Mouse (Mus musculus) telencephalon, adult 2 months (tissue): ENCODE measurements around the gene Slc38a2.

Experiments used
- DNase-seq: peaks from one replicate; pipeline ENCODE4 v3.0.0-alpha.2; 2011; ENCODE audit warnings: low read depth, low spot score

Gene Slc38a2

GRCm38 (mm10) chr15:96699521-96700511 lies at the start of gene Slc38a2:
Gene Slc38a2, minus strand, starts transcription at chr15:96699730.
- no peak for DNase-seq

- peak; percentile 12 for DNase-seq
Measured at GRCm38 (mm10) chr15:96749101-96749500, 49.6 kb upstream of the Slc38a2 start.

DNA sequence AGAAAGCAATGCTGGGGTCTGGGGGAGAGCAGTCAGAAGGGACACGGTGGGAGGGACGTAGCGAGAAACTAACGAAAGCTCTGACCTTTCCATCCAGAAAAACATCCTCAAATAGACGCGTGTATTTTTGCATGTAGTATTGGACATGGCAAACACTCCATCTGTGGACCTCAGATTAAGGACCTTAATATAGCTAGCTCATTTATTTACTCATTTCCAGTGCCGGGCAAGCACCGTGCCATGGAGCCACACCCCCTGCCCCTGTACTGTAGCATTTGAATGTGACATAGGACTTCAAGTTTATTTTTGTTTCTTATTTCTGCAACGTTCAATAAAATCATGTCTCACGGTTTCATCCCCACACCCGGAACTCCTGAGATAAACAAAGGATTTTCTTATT lies 48.0 kb upstream of the Slc38a2 start:
- DNase-seq: no peak

DNA sequence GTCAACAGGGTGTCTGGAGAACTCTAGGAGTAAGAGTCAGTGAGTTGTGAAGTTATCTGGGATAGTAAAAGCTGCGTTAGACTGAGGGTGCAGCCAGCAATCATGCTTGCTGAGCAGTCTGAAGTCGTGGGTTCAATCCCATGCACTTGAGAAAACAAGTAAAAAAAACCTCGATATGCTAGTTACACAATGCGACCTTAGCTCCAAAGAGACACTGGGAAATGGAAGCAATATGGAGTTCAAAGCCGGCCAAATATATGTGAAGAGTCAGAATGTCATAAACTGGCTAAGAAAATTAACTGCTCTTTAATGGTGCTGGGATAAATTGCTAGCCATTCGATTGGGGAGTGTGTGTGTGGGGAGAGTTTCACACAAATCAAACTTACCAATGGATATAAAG lies 47.5 kb upstream of the Slc38a2 start:
- DNase-seq: no peak

- no peak for DNase-seq
Measured at GRCm38 (mm10) chr15:96745299-96745698, 45.8 kb upstream of the Slc38a2 start.

DNA sequence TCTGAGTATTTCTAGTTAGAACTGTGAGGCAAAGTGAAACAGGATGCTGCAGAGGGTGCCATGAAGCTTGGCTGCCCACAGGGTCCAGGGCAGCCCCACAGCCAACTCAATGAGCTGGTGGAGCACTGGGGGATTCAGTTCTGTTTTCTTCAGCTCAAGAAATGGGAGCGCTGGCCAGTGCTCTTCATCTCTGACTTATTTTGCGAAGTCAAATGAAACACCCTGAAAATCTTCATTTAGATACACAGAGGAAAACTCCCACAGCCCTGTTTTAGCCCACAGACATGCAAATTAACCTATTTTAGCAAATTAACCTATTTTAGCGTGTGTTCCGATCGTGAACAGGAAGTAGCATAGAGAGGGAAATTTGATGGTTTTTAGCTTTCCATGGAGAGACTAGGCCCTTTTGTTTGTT lies 45.4 kb upstream of the Slc38a2 start:
- DNase-seq: no peak

DNA sequence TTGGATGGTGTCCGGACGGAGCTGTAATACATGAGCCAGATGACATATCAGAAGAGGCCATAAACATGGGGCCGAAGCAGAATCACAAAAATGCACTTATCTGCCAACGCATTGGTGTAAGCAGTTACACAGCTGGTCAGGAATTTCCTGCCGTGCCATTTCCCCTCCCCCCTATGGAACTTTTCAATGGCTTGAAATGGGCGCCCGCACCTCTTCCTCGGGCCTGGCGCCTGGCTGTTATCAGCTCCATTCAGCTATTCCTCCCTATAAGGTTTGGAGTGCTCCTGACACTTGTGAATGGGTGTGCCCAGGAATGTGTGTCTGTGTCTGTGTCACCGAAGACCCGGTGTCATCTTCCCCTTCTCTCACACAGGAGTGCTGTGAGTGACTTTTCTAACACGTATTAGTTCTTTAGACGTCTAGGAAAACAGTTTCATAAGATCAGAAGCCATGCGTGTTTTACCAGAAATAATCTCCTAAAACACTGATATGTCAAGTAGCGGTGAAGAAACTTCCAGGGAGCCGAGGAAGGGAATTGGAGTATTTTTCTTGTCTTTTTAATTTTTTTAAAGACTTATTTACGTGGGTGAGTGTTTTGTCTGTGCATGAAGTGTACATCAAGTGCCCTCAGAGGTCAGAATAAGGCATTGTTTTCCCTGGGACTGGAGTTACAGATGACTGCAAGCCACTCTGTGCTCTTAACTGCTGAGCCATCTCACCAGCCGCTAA lies 44.8 kb upstream of the Slc38a2 start:
- no peak for DNase-seq

DNA sequence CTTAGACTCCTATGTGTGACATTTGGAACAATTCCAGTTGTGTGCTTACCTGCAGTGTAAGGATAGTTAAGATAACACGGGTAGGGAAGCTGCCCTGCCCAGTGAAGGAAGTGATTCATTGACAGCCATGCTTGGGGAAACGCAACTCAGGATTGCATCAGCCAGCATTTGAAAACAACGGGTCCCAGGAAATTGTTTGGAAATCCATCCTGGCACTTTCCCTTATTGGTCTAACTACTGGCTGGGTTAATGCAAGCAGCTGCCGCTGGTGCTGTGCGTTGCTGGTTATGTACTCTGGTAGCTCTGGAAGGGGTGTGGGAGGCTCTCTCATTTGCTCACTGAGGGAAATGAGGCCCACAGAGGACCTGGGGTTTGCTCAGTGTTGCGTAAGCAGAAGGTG lies 43.7 kb upstream of the Slc38a2 start:
- no peak for DNase-seq

GRCm38 (mm10) chr15:96742591-96743241 lies 43.2 kb upstream of the Slc38a2 start:
- DNase-seq: no peak

DNA sequence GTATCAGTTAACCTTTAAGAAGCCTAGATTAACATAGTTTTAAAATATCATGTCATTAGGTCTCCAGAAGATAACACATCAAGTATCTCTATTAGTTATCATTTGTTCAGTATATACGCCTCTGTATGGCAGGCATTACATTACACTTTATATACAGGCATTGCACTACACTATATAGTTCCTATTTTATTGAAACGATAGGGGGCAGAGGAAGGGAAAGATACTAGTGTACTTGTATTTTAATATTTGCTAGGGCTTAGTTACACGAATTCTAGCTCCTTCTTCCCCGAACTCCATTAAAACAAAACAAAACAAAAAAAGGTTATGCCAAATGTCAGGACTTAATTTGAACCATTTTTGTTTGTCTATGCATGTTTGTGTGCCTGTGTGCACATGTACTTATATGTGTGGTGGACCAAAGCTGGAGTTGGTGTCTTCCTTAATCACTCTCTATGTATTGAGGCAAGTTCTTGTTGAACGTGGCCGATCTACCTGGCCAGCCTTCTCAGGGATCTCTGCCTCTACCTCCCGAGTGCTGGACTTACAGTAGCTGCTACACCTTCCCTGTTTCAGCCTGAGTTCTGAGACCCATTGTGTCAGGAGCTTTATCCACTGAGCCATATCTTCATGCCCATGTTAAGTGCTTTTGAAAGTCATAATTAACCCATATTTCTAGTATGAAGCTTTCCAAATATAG lies 41.5 kb upstream of the Slc38a2 start:
- no peak for DNase-seq

- DNase-seq: no peak
Measured at GRCm38 (mm10) chr15:96740091-96740490, 40.6 kb upstream of the Slc38a2 start.

GRCm38 (mm10) chr15:96736663-96737385 lies 37.3 kb upstream of the Slc38a2 start:
- no peak for DNase-seq

DNA sequence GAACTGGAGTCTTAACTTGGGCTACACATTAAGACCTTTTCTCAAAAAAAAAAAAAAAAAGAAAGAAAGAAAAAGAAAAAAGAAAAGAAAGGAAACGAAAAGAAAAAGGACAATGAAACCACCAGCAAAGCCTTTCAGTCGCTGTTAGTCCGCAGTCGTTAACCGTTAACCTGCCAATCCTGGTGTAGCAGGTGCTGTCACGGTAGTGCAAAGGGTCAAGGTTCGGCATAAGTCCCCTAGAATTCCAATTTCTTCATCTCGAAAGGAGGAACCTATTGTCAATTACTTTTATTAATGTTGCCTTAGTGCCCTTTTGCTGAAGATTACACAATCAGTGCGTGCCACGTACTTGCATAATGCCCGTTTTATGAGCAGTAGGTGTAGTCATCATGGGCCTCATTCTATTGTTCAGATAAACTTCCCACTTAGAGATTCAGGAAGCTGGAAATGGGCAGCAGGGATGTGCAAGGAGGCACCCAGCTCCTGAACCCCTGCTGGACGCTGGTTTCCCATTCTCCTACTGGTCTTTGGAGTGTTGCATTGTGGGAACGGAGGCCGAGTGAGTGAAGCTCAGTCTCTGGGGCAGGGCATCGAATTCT lies 36.1 kb upstream of the Slc38a2 start:
- no peak for DNase-seq

DNA sequence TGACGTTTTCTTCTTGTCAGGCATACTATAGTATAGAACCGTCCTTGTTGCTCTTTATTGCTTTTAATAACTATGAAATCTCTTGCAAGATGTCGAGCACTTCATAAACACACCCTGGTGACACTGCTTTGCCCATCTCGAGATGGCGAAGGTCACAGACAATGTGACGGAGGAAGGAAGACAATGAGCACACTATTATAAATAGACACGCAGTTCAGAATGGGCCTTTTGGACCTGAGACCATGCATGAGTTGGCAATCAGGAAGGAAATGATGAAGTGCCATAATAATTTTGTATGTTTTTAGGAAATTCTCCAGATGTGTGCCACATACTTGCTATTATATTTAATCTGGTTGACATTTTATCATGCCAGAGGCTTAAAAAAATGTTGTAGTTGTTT lies 34.9 kb upstream of the Slc38a2 start:
- DNase-seq: no peak

DNA sequence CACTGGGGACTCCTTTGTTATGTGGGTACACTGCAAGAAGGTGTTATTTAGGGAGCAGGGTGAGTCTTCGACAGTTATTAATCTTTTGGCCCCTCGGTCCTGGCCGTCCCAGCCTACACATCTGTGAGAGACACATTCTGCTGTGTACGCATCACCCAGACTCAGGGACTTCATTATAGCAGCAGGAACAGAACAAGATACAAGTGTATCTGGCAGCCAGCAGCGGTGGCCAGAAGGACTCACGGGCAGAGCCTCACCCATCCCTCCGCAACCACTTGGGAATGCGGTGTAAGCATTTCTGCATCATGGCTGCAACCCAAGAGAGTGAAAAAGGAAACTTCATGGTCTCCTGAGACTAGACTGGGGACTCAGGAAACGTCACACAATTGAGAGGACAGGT lies 30.9 kb upstream of the Slc38a2 start:
- DNase-seq: no peak

GRCm38 (mm10) chr15:96729785-96730184 lies 30.3 kb upstream of the Slc38a2 start:
- DNase-seq: no peak

GRCm38 (mm10) chr15:96728993-96729392 lies 29.5 kb upstream of the Slc38a2 start:
- DNase-seq: no peak

DNA sequence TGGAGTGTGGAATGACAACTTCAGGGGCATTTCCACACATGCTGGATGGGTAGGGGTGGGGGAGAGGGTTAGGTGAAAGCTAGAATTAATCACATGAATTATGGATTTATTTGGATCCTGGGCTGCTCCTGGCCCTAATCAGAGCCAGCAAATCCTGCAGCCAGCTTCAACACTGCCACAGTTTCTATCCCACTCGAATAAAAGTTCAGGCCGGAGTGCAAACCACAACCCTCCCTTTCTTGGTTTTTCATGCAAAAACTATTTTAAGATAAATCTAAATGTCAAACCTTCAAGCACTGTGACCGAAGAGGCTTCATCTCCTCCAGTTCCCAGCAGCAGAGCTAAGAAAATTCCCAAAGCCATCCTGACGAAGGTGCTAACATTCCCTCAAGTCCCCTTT lies 28.8 kb upstream of the Slc38a2 start:
- no peak for DNase-seq

GRCm38 (mm10) chr15:96724506-96724905 lies 25.0 kb upstream of the Slc38a2 start:
- DNase-seq: no peak

- no peak for DNase-seq
Measured at GRCm38 (mm10) chr15:96722228-96722627, 22.7 kb upstream of the Slc38a2 start.
